Mouse (Mus musculus) mouse trophoblast stem cell (cell line): ENCODE measurements around the gene 4933412E24Rik.

Experiments used
- in situ Hi-C, 2 experiments: fragments of 300-500 bp; cut with MseI, MboI; formaldehyde crosslinking; loops; 2 replicates in 1 of 2; 3 replicates in 1 of 2; pipeline ENCODE4 v1.15.1; 2025

4933412E24Rik gene

DNA sequence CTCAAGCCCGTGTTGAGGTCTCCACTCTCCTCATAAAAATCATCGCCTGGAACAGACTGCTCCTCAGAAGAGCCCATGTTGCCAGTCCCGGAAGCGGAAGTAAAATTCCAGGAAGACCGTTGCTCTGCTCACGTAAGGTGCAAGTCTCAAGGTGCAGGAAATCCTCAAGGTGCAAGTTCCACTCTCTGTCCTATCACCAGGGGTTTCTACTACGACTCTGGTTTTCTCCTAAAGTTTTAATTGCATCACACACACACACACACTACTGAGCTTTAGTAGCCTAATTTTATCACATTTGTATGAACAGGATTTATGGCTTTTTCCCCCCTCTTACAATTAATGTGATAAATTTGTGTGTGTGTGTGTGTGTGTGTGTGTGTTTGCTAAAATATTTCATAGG lies at the start of gene 4933412E24Rik:
Gene 4933412E24Rik (minus strand): TSS at position 101 of the 400 bp plus-strand sequence.
- in situ Hi-C loops: no loop called here

GRCm38 (mm10) chr15:60030728-60031127 lies 14.3 kb upstream of the 4933412E24Rik start:
- in situ Hi-C loops: no loop called here

- in situ Hi-C loops: no loop called here
These were observed 4.8 kb upstream of the 4933412E24Rik start for GRCm38 (mm10) chr15:60021256-60021655.

- in situ Hi-C loops: no loop called here
These were observed 6.2 kb downstream of the 4933412E24Rik start for GRCm38 (mm10) chr15:60010199-60010598.

DNA sequence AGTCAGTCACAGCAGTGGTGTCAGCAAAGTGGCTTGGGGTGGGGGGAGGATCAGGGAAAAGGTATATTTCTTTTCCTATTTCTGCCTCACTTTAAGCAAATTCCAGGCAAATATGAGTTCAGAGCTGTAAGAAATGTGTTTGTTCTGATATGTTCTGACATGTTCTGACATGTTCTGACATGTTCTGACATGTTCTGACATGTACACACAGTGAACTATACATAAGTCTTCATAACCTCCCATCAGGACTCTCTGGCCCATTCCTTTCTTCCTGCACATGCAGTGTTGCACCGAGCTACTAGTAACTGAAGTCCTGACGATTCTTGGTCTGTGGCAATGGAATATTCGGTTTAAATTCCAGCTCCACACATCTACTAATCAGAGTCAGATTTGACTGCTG lies 6.8 kb downstream of the 4933412E24Rik start:
- in situ Hi-C loops: no loop called here

DNA sequence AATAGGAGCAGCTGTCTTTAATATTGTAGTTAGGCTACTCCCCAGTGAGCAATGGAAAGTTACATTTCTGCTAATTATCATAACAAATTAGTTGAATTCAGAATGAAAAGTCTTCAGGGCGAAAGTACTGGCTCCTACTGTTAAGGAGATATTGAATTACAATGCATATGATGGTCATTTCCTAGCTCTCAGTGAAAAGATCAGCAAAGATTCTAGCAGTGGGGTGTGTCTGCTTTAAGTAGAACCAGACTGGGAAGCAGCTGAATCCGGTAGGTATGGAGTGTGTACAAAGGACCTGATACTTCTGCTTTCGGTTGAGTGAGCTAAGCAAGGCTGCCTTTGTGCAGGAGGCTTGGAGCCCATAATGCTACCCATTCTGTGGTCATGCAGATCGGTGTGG lies 32.6 kb downstream of the 4933412E24Rik start:
- in situ Hi-C loops: no loop called here

DNA sequence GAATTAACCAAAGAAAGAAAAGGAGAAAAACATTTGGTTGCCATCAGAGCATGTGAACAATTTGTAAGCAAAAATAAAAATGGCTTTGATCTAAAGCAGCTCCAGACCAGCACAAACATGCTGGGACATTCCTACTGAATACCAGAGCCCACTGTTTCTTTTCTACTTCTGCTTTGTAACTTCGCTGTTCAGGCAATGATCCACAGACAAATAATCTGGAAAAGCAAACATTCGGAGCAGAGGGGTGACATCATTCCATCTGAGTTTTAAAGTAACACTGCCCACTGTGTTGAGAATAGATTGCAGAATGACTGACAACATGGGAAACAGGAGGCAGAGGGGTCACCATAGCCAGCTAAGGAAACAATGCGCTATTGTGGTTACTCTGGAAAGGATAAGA lies 41.1 kb downstream of the 4933412E24Rik start:
- in situ Hi-C loops: no loop called here

- in situ Hi-C loops: no loop called here
These were observed 41.8 kb downstream of the 4933412E24Rik start for GRCm38 (mm10) chr15:59974584-59974983.

DNA sequence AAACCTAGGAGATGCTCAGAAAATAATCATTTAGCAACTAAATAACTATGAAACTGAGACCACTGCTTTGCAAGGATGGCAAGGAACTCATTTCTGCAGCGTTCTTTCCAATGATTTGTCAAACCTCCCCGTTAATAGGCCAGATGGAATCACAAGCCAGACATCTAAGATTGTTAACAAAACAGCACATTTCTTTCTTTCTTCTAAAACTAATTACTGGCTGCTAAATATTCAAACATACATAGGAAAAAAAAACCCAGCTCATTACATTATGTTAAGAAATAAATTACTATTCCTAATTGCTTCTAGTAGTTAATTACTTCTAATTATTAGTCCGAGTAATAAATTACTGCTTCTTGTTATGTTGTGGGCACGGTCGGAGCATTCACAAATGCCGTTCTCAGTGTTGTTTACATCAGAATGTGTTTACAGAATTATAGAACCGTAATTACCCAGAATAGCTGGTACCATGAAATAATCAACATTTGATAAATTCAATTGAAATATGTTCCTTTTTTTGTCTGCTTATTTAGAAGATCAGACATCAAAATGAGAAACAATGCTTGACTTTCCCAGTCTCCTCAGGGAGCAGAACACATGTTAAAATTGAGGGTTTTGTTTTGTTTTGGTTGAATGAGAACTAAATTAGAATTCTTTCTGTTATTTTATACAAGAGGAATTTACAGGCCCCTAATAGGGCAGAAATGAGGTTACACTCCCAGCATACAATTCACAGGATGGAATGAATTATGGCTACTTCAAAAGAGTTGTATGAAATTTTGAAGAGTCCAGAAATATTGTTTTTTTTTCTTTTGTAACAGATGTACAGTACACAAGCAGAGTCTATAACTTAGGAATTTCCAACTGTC lies 42.5 kb downstream of the 4933412E24Rik start:
- in situ Hi-C loops: no loop called here
